Mouse (Mus musculus) midbrain, embryonic 13.5 days (tissue): ENCODE results near the gene Rasgrp2. TPM values are rescaled to one million over a fixed set of nuclear protein-coding genes. Genes with fewer than 3 reads are reported as not detected.

ENCODE experiments used
- ATAC-seq: fragments of 200-750 bp; cut with Nextera tagmentation; 2 replicates; pipeline ENCODE4 v1.8.0; 2017; ENCODE audit warnings: mild to moderate bottlenecking, moderate TSS enrichment, moderate library complexity
- H3K27ac ChIP-seq: fragments of 300-500 bp; sonication (generic); 2 replicates; pipeline ENCODE4 v1.5.1; 2015; ENCODE audit warnings: inconsistent platforms, mild to moderate bottlenecking, moderate library complexity
- H3K27me3 ChIP-seq: fragments of 300-500 bp; sonication (generic); 2 replicates; pipeline ENCODE4 v1.6.1; 2015; ENCODE audit warnings: mild to moderate bottlenecking, inconsistent platforms
- H3K36me3 ChIP-seq: fragments of 300-500 bp; sonication (generic); 2 replicates; pipeline ENCODE4 v1.6.1; 2015; ENCODE audit warnings: mild to moderate bottlenecking, inconsistent platforms
- H3K4me1 ChIP-seq: fragments of 300-500 bp; sonication (generic); replicated peaks from 2 replicates; pipeline ENCODE4 v1.6.1; 2015; ENCODE audit warnings: inconsistent platforms
- H3K4me2 ChIP-seq: fragments of 300-500 bp; sonication (generic); replicated peaks from 2 replicates; pipeline ENCODE4 v1.6.1; 2015; ENCODE audit warnings: moderate library complexity, mild to moderate bottlenecking, inconsistent platforms
- H3K4me3 ChIP-seq: fragments of 300-500 bp; sonication (generic); replicated peaks from 2 replicates; pipeline ENCODE4 v1.5.1; 2015; ENCODE audit warnings: mild to moderate bottlenecking, inconsistent platforms
- H3K9ac ChIP-seq: fragments of 300-500 bp; sonication (generic); replicated peaks from 2 replicates; pipeline ENCODE4 v1.6.1; 2015; ENCODE audit warnings: mild to moderate bottlenecking, inconsistent platforms
- H3K9me3 ChIP-seq: fragments of 300-500 bp; sonication (generic); 2 replicates; pipeline ENCODE4 v1.6.1; 2016; ENCODE audit warnings: mild to moderate bottlenecking, inconsistent platforms
- WGBS: fragments of 180-500 bp; shearing (Covaris S2); methylation state at CpG from one replicate; pipeline ENCODE4 v1.1.7; 2015; 5-methylcytosine and 5-hydroxymethylcytosine counted together
- polyA plus RNA-seq: library from polyadenylated mRNA; unstranded; fragments of >200 nt; fragmentation: Nextera tagmentation; extraction: Ambion mirVana; gene quantifications from 2 replicates; pipeline ENCODE4 v1.2.1, GENCODE M21; 2015

The Rasgrp2 gene
- polyA plus RNA-seq, 1 experiment from 2014 or later, result 28.5 TPM

DNA sequence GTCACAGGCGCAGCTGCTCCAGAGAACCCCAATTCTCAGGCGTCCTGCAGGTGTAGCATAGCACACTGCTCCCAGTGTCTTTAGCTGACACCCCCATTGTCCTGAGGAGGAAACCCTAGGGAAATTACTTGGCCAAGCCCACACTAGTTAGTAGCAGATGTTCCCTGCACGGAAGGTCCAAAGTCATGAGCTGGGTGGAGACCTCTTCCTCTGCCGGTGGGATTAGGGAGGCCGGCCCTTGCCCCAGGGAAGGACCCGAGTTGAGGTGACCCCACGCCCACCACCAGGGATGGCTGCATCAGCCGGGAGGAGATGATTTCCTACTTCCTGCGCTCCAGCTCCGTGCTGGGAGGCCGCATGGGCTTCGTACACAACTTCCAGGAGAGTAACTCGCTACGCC lies 13.7 kb downstream of the Rasgrp2 start:
- H3K27ac ChIP-seq, result no peak overlapping the region

DNA sequence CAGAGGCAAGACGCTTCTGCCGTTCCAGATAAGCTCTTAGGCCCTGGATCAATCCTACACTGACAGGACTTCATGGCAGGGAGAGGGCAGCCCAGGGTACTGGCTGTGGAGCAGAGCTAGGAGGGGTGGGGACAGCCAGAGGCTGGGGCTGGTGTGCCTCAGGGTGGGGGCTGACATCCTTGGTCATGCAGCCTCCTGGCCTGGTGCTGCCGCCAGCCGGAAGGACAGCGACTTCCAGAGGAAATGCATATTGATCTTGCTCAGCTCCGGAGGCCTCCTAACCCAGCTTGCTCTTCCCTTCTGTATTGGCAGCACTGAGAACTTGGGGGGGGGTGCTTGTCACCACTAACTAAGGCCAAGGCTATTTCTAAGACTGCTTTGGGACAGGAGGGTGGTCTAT lies 16.3 kb downstream of the Rasgrp2 start:
- peak overlapping the region; percentile 39 for H3K9ac ChIP-seq
- H3K27me3 ChIP-seq, result no peaks in the 10 kb centered on the region
- no peaks in the 10 kb centered on the region for H3K36me3 ChIP-seq
- H3K4me3 ChIP-seq, result no peak overlapping the region
- peak overlapping the region; percentile 95 for H3K27ac ChIP-seq
- WGBS, result 24% methylated on average over 6 of the region's 6 CpGs
- H3K4me2 ChIP-seq, result peak overlapping the region; percentile 41
- no peak for ATAC-seq
- H3K9me3 ChIP-seq, result no peaks in the 10 kb centered on the region
- H3K4me1 ChIP-seq, result peaks cover 55% of the 10 kb centered on the region

More for the DNA sequence above, 13.7 kb downstream of the Rasgrp2 start:
- whole genome bisulfite sequencing, result 65% methylated on average over 14 of the region's 14 CpGs
- Histone ChIP-seq H3K4me3 (no peak overlapping the region), H3K9me3 (no peaks in the 10 kb centered on the region), H3K4me2 (no peak overlapping the region), H3K9ac (no peak overlapping the region), H3K4me1 (peaks cover 38% of the 10 kb centered on the region), H3K27me3 (no peaks in the 10 kb centered on the region), H3K36me3 (no peaks in the 10 kb centered on the region)
- ATAC-seq, result no peak

DNA sequence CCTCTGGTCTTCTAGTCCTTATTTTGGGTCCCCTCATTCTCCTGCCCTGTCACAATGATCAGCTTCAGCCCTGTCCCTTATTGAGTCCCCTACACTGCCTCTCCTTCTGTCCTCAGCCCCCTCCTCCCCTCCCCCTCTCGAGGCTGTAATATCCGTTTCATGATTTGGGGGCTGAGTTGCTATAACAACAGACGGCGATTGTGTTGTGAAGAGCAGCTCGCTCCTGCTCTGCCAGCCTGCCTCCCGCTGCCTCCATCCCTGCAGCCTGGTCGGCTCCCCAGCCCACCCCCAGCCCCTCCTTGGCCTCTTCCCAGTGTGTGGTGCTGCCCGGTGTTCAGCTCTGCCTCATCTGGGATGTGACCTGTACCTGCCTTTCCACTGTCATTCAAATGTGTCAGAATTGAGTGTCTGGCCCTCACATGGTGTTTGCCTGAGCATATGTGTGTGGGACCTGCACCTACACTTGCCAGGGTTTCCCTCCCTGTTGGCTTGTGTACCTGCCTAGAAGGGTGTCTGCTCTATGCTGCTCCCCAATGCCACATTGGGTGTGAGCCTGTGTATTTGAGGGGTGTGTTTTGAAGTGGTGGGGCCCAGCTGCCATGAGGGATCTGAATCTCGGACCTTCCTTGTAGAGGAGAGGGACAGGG lies 17.1 kb downstream of the Rasgrp2 start:
- no peaks in the 10 kb centered on the region for H3K36me3 ChIP-seq
- H3K4me2 ChIP-seq, result peak overlapping the region; percentile 41
- peaks cover 5% of the 10 kb centered on the region; the same call in 1 of the 2 replicates for H3K27me3 ChIP-seq
- WGBS, result 3% methylated on average over 9 of the region's 9 CpGs
- peak; percentile 46 for ATAC-seq
- peak overlapping the region; percentile 39 for H3K9ac ChIP-seq
- no peaks in the 10 kb centered on the region for H3K9me3 ChIP-seq
- H3K4me3 ChIP-seq, result no peak overlapping the region
- peaks cover 63% of the 10 kb centered on the region for H3K4me1 ChIP-seq
- H3K27ac ChIP-seq, result peak overlapping the region; percentile 95

- H3K9me3 ChIP-seq, result no peaks in the 10 kb centered on the region
- WGBS, result 56% methylated on average over 12 of the region's 12 CpGs
- peak overlapping the region; percentile 95 for H3K27ac ChIP-seq
- H3K9ac ChIP-seq, result peak overlapping the region; percentile 39
- peak overlapping the region; percentile 69; the same call in 1 of the 2 replicates for H3K4me3 ChIP-seq
- peaks cover 5% of the 10 kb centered on the region; the same call in 1 of the 2 replicates for H3K27me3 ChIP-seq
- no peaks in the 10 kb centered on the region for H3K36me3 ChIP-seq
- H3K4me1 ChIP-seq, result peaks cover 72% of the 10 kb centered on the region
- no peak for ATAC-seq
- peak overlapping the region; percentile 68 for H3K4me2 ChIP-seq
Measured at GRCm38 (mm10) chr19:6416894-6417761, 18.0 kb downstream of the Rasgrp2 start.

GRCm38 (mm10) chr19:6418233-6418879 lies 19.2 kb downstream of the Rasgrp2 start, which contains the start of gene Nrxn2:
Gene Nrxn2, plus strand, starts transcription at chr19:6418731.
- Histone ChIP-seq H3K4me2 (peak within 1 kb of the TSS; percentile 68), H3K4me3 (peak within 1 kb of the TSS; percentile 69), H3K36me3 (no peaks in the 10 kb centered on the region), H3K9me3 (no peaks in the 10 kb centered on the region), H3K27ac (peak within 1 kb of the TSS; percentile 95), H3K4me1 (peaks cover 82% of the 10 kb centered on the region), H3K27me3 (peaks cover 5% of the 10 kb centered on the region; the same call in 1 of the 2 replicates), H3K9ac (peak within 1 kb of the TSS; percentile 88)
- ATAC-seq, result peak; percentile 92
- WGBS, result under 1% methylated on average over 35 of the region's 46 CpGs

DNA sequence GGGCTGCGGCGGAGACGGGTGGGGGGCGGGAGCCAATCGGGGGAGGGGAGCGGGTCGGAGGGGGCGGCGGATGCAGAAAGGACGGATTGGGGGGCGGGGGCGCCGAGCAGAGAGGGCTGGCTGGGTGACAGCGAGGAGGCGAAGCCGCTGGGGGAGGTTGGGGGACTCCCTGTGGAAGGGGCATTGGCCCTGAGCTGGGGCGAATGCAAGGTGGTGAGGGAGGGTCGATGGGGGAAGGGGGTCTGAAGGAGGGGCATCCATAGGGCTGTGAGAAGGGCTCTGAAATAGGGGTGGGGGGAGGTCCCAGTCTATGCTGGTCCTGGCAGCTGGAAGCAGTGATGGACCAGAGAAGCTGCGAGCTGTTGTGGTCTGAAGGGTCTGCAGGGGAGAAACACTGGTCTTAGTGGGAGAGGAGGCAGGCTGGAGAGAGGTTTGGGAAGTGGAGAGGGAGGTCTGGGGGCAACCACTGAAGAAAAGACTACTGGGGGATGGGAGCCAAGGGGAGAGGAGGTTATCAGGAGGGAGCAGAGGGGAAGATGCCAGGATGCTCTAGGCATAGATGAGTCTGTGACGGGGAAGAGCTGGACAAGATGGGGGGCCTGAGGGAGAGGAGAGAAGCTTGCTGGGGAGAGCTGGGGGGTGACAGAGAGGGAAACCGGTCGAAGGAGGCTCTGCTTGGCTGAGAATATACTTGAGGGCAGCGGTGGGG lies 20.0 kb downstream of the Rasgrp2 start:
- no peaks in the 10 kb centered on the region for H3K9me3 ChIP-seq
- H3K27ac ChIP-seq, result peak overlapping the region; percentile 95
- peak overlapping the region; percentile 69 for H3K4me3 ChIP-seq
- peaks cover 5% of the 10 kb centered on the region; the same call in 1 of the 2 replicates for H3K27me3 ChIP-seq
- peak overlapping the region; percentile 68 for H3K4me2 ChIP-seq
- peaks cover 90% of the 10 kb centered on the region for H3K4me1 ChIP-seq
- ATAC-seq, result peak; percentile 8; the same call in 1 of the 2 replicates
- peak overlapping the region; percentile 88 for H3K9ac ChIP-seq
- 4% methylated on average over 23 of the region's 23 CpGs for WGBS
- no peaks in the 10 kb centered on the region for H3K36me3 ChIP-seq

GRCm38 (mm10) chr19:6419805-6420310 lies 20.7 kb downstream of the Rasgrp2 start:
- peak overlapping the region; percentile 88 for H3K9ac ChIP-seq
- no peaks in the 10 kb centered on the region for H3K36me3 ChIP-seq
- H3K4me3 ChIP-seq, result peak overlapping the region; percentile 69
- H3K4me1 ChIP-seq, result peaks cover 91% of the 10 kb centered on the region
- peak overlapping the region; percentile 95 for H3K27ac ChIP-seq
- ATAC-seq, result no peak
- H3K9me3 ChIP-seq, result no peaks in the 10 kb centered on the region
- 52% methylated on average over 9 of the region's 9 CpGs for WGBS
- peak overlapping the region; percentile 68 for H3K4me2 ChIP-seq
- peaks cover 5% of the 10 kb centered on the region; the same call in 1 of the 2 replicates for H3K27me3 ChIP-seq

GRCm38 (mm10) chr19:6420481-6421210 lies 21.5 kb downstream of the Rasgrp2 start:
- Histone ChIP-seq H3K9ac (peak overlapping the region; percentile 88), H3K27me3 (peaks cover 5% of the 10 kb centered on the region; the same call in 1 of the 2 replicates), H3K9me3 (no peaks in the 10 kb centered on the region), H3K4me2 (peak overlapping the region; percentile 68), H3K4me1 (peaks cover 91% of the 10 kb centered on the region), H3K4me3 (peak overlapping the region; percentile 69), H3K27ac (no peak overlapping the region), H3K36me3 (no peaks in the 10 kb centered on the region)
- ATAC-seq, result no peak
- 54% methylated on average over 19 of the region's 19 CpGs for WGBS

DNA sequence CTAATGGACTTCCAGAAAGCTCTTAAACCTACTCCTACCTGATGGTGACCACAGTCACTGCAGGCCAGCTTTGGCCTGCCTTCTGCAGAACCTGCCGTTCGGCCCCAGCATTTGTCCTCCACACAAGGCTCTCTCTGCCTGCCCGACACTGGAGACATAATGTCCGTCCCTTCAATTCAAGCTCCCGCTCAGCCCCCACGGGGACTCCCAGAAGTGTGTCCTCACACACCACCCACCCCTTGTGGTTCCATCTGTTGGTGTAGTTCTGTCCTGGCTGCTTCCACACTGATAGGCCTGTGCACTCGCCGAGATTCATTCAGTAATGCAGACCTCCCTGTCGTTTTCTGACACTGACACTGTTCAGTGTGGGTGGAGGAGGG lies 22.1 kb downstream of the Rasgrp2 start:
- 77% methylated on average over 9 of the region's 9 CpGs for WGBS
- H3K27me3 ChIP-seq, result peaks cover 9% of the 10 kb centered on the region; the same call in 1 of the 2 replicates
- peak overlapping the region; percentile 68 for H3K4me2 ChIP-seq
- ATAC-seq, result no peak
- H3K4me1 ChIP-seq, result peaks cover 91% of the 10 kb centered on the region
- peak overlapping the region; percentile 88 for H3K9ac ChIP-seq
- H3K36me3 ChIP-seq, result no peaks in the 10 kb centered on the region
- no peak overlapping the region for H3K27ac ChIP-seq
- no peaks in the 10 kb centered on the region for H3K9me3 ChIP-seq
- peak overlapping the region; percentile 69 for H3K4me3 ChIP-seq

DNA sequence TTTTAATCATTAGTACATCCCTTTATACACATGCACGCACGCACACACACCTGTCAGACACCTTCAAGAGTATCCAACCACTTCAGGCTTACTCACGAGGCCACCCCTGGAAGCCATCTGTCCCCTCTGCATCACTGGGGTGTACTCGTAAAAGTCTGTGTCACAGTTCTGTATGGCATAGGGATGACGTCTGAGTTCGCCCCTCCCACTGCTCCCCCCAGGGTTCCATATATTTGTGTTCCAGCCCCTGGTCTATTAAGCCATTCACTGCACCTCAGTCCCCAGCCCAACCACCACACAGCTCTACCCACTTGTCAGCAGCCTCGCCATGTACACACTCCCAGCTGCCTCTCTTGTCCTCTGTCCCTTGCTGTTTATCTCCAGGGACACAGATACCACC lies 22.9 kb downstream of the Rasgrp2 start:
- no peaks in the 10 kb centered on the region for H3K36me3 ChIP-seq
- H3K27ac ChIP-seq, result no peak overlapping the region
- peaks cover 91% of the 10 kb centered on the region for H3K4me1 ChIP-seq
- H3K4me3 ChIP-seq, result no peak overlapping the region
- H3K27me3 ChIP-seq, result peaks cover 17% of the 10 kb centered on the region
- H3K9ac ChIP-seq, result no peak overlapping the region
- WGBS, result 76% methylated on average over 7 of the region's 7 CpGs
- H3K9me3 ChIP-seq, result no peaks in the 10 kb centered on the region
- 0 out of 2 replicates have a peak overlapping the region, but pooled peaks have one; percentile 5 for H3K4me2 ChIP-seq
- no peak for ATAC-seq
